Mouse (Mus musculus) forebrain, embryonic 14.5 days (tissue): Measurements from ENCODE around the gene Rsbn1. TPM values are rescaled to one million over a fixed set of nuclear protein-coding genes. Genes with fewer than 3 reads are reported as not detected.

Experiments used
- ATAC-seq: fragments of 200-750 bp; cut with Nextera tagmentation; 2 replicates; pipeline ENCODE4 v1.8.0; 2017; ENCODE audit warnings: mild to moderate bottlenecking, moderate library complexity
- DNase-seq: peaks from one replicate; pipeline ENCODE4 v3.0.0-alpha.2; 2015; ENCODE audit warnings: low spot score
- H3K27ac ChIP-seq: fragments of 300-500 bp; sonication (generic); 2 replicates; pipeline ENCODE4 v1.5.1; 2014; ENCODE audit warnings: low read depth, mild to moderate bottlenecking, control low read depth, low read length, moderate library complexity
- H3K27me3 ChIP-seq: fragments of 300-500 bp; sonication (generic); replicated peaks from 2 replicates; pipeline ENCODE4 v1.6.1; 2014; ENCODE audit warnings: low read length, control low read depth, mixed read lengths; ENCODE audit not compliant: control insufficient read depth, insufficient read depth
- H3K36me3 ChIP-seq: fragments of 300-500 bp; sonication (generic); 2 replicates; pipeline ENCODE4 v1.6.1; 2014; ENCODE audit warnings: low read length, control low read depth; ENCODE audit not compliant: control insufficient read depth, insufficient read depth
- H3K4me1 ChIP-seq: fragments of 300-500 bp; sonication (generic); 2 replicates; pipeline ENCODE4 v1.6.1; 2014; ENCODE audit warnings: antibody characterized with exemption, low read length, control low read depth; ENCODE audit not compliant: control insufficient read depth, insufficient read depth
- H3K4me2 ChIP-seq: fragments of 300-500 bp; sonication (generic); 2 replicates; pipeline ENCODE4 v1.6.1; 2014; ENCODE audit warnings: mild to moderate bottlenecking, control low read depth, low read length
- H3K4me3 ChIP-seq: fragments of 300-500 bp; sonication (generic); 2 replicates; pipeline ENCODE4 v1.5.1; 2014; ENCODE audit warnings: low read depth, low read length, control low read depth
- H3K9ac ChIP-seq: fragments of 300-500 bp; sonication (generic); 2 replicates; pipeline ENCODE4 v1.6.1; 2014; ENCODE audit warnings: mild to moderate bottlenecking, low read length, control low read depth, moderate library complexity
- H3K9me3 ChIP-seq: fragments of 300-500 bp; sonication (generic); replicated peaks from 2 replicates; pipeline ENCODE4 v1.6.1; 2016; ENCODE audit warnings: low read length, control low read depth, mixed read lengths; ENCODE audit not compliant: control insufficient read depth
- WGBS: fragments of 180-500 bp; shearing (Covaris S2); extraction: QIAGEN DNeasy Blood & Tissue Kit; methylation state at CpG from one replicate; pipeline ENCODE4 v1.1.7; 2014; 5-methylcytosine and 5-hydroxymethylcytosine counted together
- polyA plus RNA-seq: library from polyadenylated mRNA; unstranded; fragments of >200 nt; fragmentation: Nextera tagmentation; extraction: Ambion mirVana; gene quantifications from 2 replicates; pipeline ENCODE4 v1.2.1, GENCODE M21; 2014

The Rsbn1 gene
- polyA plus RNA-seq, 1 experiment from 2014 or later, result 19.0 TPM

DNA sequence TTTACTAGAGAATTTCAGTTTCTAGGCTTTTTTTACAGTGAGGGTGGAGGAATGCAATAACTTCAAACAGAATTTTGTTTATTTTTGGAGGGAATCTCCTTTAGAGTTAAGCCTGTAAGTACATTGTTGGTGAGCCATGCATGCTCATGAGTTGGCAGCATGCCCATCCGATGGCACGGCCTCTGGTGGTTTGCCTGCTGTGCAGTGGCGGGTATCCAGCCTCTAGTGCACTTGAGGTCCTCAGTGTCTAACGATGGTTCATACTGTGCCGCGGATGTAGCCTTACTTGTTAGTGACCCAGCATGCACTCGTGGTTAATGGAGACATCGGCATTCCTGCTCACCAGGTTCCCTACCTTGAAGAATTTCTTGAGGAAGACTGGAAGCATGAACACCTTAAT lies 93.6 kb downstream of the Rsbn1 start:
- H3K9me3 ChIP-seq, result no peaks in the 10 kb centered on the region
- no peak overlapping the region for H3K4me2 ChIP-seq
- no peak overlapping the region for H3K9ac ChIP-seq
- DNase-seq (peak; percentile 76), ATAC-seq (peak; percentile 69; the same call in 1 of the 2 replicates)
- H3K27me3 ChIP-seq, result no peaks in the 10 kb centered on the region
- H3K27ac ChIP-seq, result no peak overlapping the region
- H3K36me3 ChIP-seq, result peaks cover 58% of the 10 kb centered on the region
- WGBS, result 42% methylated on average over 8 of the region's 8 CpGs
- no peak overlapping the region for H3K4me3 ChIP-seq
- no peaks in the 10 kb centered on the region for H3K4me1 ChIP-seq

DNA sequence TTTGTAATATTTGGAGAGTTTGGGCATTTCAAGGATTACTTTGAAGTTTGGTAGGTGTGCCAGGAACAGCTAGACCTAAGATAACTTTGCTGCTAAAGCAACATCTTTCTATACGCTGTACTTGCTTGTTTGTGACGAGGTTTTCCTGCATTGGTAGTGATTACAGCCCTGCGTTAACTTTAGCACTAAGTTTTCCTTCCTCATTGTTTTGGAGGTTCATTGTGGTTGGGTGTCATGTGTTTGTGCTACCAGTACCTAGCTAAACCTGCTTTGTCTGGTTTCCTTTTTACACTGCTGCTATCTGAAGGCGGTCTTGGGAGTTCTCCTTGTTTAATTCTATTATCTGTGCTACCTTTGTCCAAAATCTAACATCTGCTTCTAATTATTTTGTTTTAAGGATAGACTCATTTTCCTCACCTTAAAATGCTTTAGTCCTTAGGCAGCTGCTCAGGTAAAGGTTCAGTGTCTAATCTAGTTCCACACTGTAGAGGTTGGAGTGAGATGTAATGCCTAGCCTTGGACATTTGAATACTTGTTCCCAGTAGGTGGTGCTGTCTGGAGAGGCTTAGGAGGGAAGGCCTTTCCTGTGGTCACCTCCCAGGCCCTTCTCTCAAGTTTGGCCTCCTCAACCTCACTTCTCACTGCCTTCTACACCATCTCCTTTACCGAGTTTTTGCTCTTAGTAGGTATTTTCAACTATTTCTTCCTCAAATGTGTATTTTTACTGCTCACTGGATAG lies 96.2 kb downstream of the Rsbn1 start:
- no peaks in the 10 kb centered on the region for H3K9me3 ChIP-seq
- H3K4me2 ChIP-seq, result no peak overlapping the region
- 92% methylated on average over 5 of the region's 5 CpGs for WGBS
- no peak for DNase-seq
- no peak overlapping the region for H3K9ac ChIP-seq
- H3K4me3 ChIP-seq, result no peak overlapping the region
- H3K4me1 ChIP-seq, result no peaks in the 10 kb centered on the region
- H3K27ac ChIP-seq, result no peak overlapping the region
- no peaks in the 10 kb centered on the region for H3K27me3 ChIP-seq
- no peak for ATAC-seq
- peaks cover 45% of the 10 kb centered on the region for H3K36me3 ChIP-seq

DNA sequence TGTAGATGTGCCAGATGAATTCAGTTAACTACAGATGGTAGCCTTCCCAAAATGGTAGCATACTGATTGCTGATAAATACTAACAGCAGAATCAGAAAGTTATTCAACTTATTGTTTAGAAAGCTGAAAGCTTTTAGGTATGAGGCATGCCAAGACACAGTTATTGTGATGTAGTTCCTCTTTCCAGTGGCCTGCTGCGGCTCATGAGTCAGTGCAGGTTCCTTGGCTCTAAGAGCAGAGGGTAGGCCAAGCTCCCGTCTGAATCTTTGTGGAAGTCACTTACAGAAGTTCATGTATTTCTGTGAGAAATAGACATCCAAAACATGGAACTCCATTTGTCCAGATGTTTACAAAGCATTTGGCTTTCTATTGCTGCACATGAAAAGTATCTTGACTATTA lies 98.1 kb downstream of the Rsbn1 start:
- Histone ChIP-seq H3K4me1 (no peaks in the 10 kb centered on the region), H3K27ac (no peak overlapping the region), H3K9ac (no peak overlapping the region), H3K27me3 (no peaks in the 10 kb centered on the region), H3K4me3 (no peak overlapping the region), H3K9me3 (no peaks in the 10 kb centered on the region), H3K36me3 (peaks cover 44% of the 10 kb centered on the region), H3K4me2 (no peak overlapping the region)
- 87% methylated on average over 2 of the region's 2 CpGs for WGBS
- ATAC-seq (no peak), DNase-seq (no peak)

Other genes with a start within 250 kb of the Rsbn1 start
- 5.6 and 6.3 TPM in 2 replicates for gene Olfml3, start 176.1 kb upstream of the Rsbn1 start, polyA plus RNA-seq
- gene Gm10964, start 174.8 kb upstream of the Rsbn1 start, polyA plus RNA-seq, result not detected in 2 replicates
- gene Hipk1, start 122.6 kb upstream of the Rsbn1 start, polyA plus RNA-seq, result 15.5 and 16.2 TPM in 2 replicates
- 28.0 and 30.6 TPM in 2 replicates for gene Dclre1b, start 104.7 kb upstream of the Rsbn1 start, polyA plus RNA-seq
- 25.9 and 26.7 TPM in 2 replicates for gene Ap4b1, start 104.6 kb upstream of the Rsbn1 start, polyA plus RNA-seq
- gene Gm43064, start 104.5 kb upstream of the Rsbn1 start, polyA plus RNA-seq, result 0.18 TPM in 1 of 2 replicates, not detected in the other
- not detected in 2 replicates for gene Bcl2l15, start 81.5 kb upstream of the Rsbn1 start, polyA plus RNA-seq
- 0.17 and 0.49 TPM in 2 replicates for gene Ptpn22, start 54.3 kb upstream of the Rsbn1 start, polyA plus RNA-seq
- 30.9 and 35.3 TPM in 2 replicates for gene Phtf1, start 54.0 kb downstream of the Rsbn1 start, polyA plus RNA-seq